Mouse (Mus musculus): ENCODE measurements around the gene Pacs1.

GRCm38 (mm10) chr19:5124055-5124614 lies 148.8 kb downstream of the Pacs1 start:
- TF ChIP-seq CHD2 (IDR thresholded peaks at IDR 0.05; ENCODE audit: low read depth, low read length) (no peak), ZC3H11A (IDR thresholded peaks at IDR 0.05; ENCODE audit: borderline replicate concordance, low read depth, low read length) (no peak), ZNF384 (IDR thresholded peaks at IDR 0.05; ENCODE audit: low read depth, low read length) (peak; percentile 89), MAFK (IDR thresholded peaks at IDR 0.05; ENCODE audit: insufficient read depth, low read depth, low read length) (no peak), HCFC1 (IDR thresholded peaks at IDR 0.05; ENCODE audit: borderline replicate concordance, insufficient read depth, low read length) (no peak)
